Mouse (Mus musculus) testis, postnatal 14 days (tissue): Measurements from ENCODE around the gene Nutf2-ps1.

Experiments
- DNase-seq: peaks from one replicate; pipeline ENCODE4 v3.0.0; 2021; ENCODE audit warnings: low spot score

Nutf2-ps1 gene

DNA sequence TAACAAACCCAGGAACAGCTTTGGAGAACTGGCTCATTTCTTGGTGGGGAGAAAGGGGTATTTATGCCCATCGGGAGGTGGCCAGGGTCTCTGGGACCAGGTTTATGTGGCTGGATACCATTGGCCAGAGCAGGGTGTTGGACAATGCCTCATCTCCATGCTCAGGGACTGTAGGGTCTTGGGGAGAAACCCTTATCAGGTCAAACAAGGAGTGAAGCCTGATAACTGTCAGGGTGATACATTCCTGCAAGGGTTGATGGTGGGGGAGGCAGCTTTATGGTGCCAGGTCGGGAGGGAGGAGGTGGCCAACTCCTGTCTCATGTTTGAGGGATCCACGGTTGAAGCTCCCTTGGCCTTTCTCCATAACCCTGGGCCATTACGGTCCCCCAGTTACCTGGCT is 17.8 kb downstream of the Nutf2-ps1 start:
- peak; percentile 39 for DNase-seq

GRCm38 (mm10) chr19:53568553-53568952 is 20.3 kb downstream of the Nutf2-ps1 start:
- no peak for DNase-seq

DNA sequence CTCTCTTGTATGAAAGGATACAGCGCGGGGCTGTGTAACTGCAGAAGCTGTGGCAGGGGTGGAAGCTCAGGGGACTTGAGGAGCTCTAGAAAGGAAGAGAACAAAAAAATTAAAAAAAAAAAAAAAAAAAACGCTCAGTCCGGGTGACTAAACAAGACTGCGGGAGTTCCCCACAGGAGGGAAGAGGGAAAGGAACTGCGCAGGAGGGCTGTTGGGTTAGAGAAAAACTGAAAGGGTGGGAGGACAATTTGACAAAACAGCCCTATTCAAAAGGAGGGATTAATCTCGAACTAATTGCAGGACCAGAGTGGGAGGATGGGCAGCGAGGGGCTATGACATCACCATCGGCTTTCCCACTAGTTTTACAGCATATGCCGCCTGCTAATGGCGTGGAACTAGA is 21.0 kb downstream of the Nutf2-ps1 start:
- DNase-seq, result no peak

- DNase-seq, result no peak
Observed at GRCm38 (mm10) chr19:53565565-53566277, 23.1 kb downstream of the Nutf2-ps1 start.

DNA sequence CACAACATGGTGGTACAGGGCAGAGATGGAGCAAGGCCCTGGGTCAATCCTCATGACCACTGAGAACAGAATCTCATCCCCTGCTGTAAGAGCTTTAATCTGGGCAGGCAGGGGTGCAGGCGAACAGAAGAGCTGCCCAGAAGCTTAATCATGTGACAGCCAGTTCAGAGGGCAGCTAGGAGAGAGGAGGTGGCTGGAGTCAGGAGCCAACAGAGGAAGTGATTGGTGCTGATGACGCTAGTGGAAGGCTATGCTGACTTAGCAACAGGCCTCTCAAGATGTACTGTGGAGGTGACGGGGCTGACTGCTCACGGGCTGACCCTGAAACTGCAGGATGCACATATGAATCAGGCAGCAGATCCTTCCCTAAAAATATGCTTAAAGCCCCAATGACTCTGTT is 24.7 kb downstream of the Nutf2-ps1 start:
- no peak for DNase-seq

DNA sequence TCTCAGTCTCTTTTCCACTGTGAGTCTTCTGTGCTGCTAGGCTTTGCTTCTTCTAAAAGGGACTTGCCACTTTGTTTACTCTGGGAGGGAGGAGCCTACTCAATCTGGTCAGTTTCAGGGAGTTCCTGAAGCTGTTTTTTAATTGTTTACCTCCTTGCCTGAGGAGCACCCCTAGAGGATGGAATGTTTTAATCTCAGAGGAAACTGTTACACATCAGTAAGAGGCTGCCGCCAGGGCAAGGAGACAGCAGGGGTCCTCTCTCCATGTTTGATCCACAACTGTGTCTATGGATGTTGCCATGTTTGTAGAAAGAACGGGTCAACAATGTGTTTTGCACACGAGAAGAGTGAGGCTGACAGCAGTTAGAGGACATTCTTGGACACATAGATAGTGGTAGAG is 28.4 kb downstream of the Nutf2-ps1 start:
- DNase-seq, result no peak

GRCm38 (mm10) chr19:53557267-53557936 is 31.5 kb downstream of the Nutf2-ps1 start:
- no peak for DNase-seq

DNA sequence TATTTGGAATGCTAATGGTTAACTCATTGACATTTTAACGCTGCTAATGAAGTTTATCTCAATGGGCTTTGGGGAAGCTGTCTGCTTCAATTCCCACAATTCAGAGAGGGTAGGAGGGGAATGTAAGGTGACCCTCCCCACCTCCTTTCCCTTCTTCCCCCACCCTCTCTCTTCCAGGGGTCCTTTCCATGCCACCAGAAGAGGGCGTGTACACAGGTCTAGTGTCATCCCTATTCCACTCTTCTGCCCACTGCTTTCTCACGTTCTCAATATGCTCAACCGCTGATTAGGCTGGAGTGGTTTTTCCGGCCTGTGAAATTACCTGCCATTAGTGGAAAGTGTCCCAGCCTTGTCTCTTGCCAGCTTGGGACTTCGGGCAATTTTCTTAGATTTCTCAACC is 32.0 kb downstream of the Nutf2-ps1 start:
- DNase-seq, result no peak

- DNase-seq, result no peak
Observed at GRCm38 (mm10) chr19:53554981-53555616, 33.8 kb downstream of the Nutf2-ps1 start.

GRCm38 (mm10) chr19:53554402-53554801 is 34.5 kb downstream of the Nutf2-ps1 start:
- DNase-seq, result no peak

GRCm38 (mm10) chr19:53552795-53553194 is 36.1 kb downstream of the Nutf2-ps1 start:
- DNase-seq, result no peak

- no peak for DNase-seq
Observed at GRCm38 (mm10) chr19:53552216-53552786, 36.6 kb downstream of the Nutf2-ps1 start.

DNA sequence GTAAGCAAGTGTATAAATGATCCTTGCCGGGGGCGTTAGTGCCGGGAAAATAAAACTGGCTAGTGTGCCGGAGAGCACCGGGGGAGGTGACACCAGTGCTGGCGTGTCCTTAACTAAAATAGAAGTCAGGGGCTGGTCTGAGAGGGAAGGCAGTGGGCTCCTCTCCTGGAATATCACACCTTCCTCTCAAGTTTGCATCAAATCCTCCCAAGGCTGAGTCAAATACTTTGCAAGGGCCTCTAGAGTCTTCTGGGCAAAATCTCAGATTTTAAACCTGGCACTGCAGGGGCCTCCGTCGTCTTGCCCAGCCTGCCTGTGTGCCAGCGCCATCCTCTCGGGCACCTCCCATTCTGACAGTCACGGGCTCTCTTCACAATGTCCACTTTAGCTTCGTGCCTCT is 37.9 kb downstream of the Nutf2-ps1 start:
- no peak for DNase-seq

GRCm38 (mm10) chr19:53547597-53547996 is 41.3 kb downstream of the Nutf2-ps1 start:
- DNase-seq, result no peak

GRCm38 (mm10) chr19:53544923-53545561 is 43.8 kb downstream of the Nutf2-ps1 start:
- DNase-seq, result no peak

DNA sequence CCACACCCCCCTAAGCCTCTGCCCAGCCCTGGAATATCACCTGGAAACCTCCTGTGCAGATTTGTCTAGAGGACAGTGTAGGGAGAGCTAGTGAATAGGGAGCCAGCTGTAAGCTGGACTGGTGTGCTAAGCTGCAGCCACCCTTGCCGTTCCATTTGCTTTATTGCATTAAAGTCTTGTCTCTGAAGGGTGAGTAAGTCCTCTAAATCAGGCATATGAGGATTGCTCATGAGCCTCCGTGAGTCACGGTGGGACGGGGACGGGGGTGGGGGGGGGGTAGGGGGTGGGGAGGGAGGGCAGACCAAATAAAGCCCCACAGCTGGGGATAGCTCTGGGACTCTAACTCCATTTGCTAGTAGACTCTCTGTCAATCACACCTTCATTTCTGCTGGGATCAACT is 45.3 kb downstream of the Nutf2-ps1 start:
- DNase-seq, result no peak

DNA sequence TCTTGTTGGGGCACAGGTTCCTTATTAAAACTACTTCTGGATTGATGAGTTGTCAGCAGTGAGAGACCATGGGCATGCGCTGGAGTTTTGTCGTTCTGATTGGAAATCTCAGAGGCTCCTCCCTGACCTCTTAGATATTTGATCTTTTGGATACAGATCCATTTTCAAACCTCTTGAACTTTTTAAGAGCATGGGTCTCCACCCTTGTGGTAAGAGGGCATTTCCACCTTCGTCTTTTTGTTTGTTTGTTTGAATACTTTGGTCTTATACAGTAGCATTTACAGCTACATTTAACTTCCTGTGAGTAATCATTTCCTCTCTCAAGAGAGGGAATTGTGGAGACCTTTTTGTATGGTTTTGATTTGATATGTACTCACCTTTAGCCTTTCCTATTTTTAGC is 49.6 kb downstream of the Nutf2-ps1 start:
- no peak for DNase-seq

DNA sequence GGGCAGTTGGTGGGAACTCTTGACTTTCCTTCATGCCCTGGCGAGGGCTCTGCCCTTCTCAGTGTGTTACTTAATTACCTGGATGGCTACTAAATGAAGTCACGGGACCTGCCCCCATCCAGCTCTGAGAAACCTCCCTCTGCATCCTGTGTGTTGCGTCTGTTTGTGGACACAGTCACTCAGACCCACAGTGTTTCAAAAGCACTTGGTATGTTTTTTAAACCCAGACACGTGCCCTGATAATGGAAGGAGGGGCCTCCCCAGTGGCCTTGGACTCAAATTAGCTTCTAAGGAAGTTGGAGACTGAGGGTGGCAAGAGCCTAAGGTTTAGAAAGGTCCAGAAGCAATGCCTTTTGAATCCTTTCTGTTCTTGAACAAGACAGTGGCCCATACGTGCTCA is 50.1 kb downstream of the Nutf2-ps1 start:
- no peak for DNase-seq
